Mouse (Mus musculus) liver, postnatal 0 days (tissue): ENCODE results near the gene Grik1. TPM values are rescaled to one million over a fixed set of nuclear protein-coding genes. Genes with fewer than 3 reads are reported as not detected.

Experiments
- ATAC-seq: fragments of 200-750 bp; cut with Nextera tagmentation; 2 replicates; pipeline ENCODE4 v1.8.0; 2017; ENCODE audit warnings: mild to moderate bottlenecking, moderate library complexity
- DNase-seq: peaks from one replicate; pipeline ENCODE4 v3.0.0-alpha.2; 2016
- H3K27ac ChIP-seq: fragments of 300-500 bp; sonication (generic); 2 replicates; pipeline ENCODE4 v1.5.1; 2014; ENCODE audit warnings: antibody characterized with exemption, moderate library complexity, mild to moderate bottlenecking, low read depth
- H3K27me3 ChIP-seq: fragments of 300-500 bp; sonication (generic); 2 replicates; pipeline ENCODE4 v1.6.1; 2014; ENCODE audit warnings: low read length, control low read depth, mixed read lengths; ENCODE audit not compliant: insufficient read depth
- H3K36me3 ChIP-seq: fragments of 300-500 bp; sonication (generic); replicated peaks from 2 replicates; pipeline ENCODE4 v1.6.1; 2014; ENCODE audit warnings: mild to moderate bottlenecking, control low read depth, low read length, moderate library complexity, mixed read lengths; ENCODE audit not compliant: insufficient read depth
- H3K4me1 ChIP-seq: fragments of 300-500 bp; sonication (generic); 2 replicates; pipeline ENCODE4 v1.6.1; 2014; ENCODE audit warnings: antibody characterized with exemption, mild to moderate bottlenecking, control low read depth; ENCODE audit not compliant: insufficient read depth
- H3K4me2 ChIP-seq: fragments of 300-500 bp; sonication (generic); 2 replicates; pipeline ENCODE4 v1.6.1; 2014; ENCODE audit warnings: low read depth, mild to moderate bottlenecking, low read length, moderate library complexity, mixed read lengths
- H3K4me3 ChIP-seq: fragments of 300-500 bp; sonication (generic); 2 replicates; pipeline ENCODE4 v1.5.1; 2014; ENCODE audit warnings: low read depth, low read length
- H3K9ac ChIP-seq: fragments of 300-500 bp; sonication (generic); replicated peaks from 2 replicates; pipeline ENCODE4 v1.6.1; 2014; ENCODE audit warnings: mild to moderate bottlenecking, moderate library complexity
- H3K9me3 ChIP-seq: fragments of 300-500 bp; sonication (generic); 2 replicates; pipeline ENCODE4 v1.6.1; 2016; ENCODE audit warnings: mild to moderate bottlenecking, control low read depth, low read length, mixed read lengths
- CTCF ChIP-seq: sonication (generic); IDR thresholded peaks from 2 replicates; pipeline ENCODE4 v1.5.1; 2016; ENCODE audit warnings: antibody characterized with exemption, low read depth
- EP300 ChIP-seq: IDR thresholded peaks from 2 replicates; pipeline ENCODE4 v1.6.1; 2016; ENCODE audit warnings: antibody characterized with exemption, low read depth, mild to moderate bottlenecking
- WGBS: fragments of 180-500 bp; shearing (Covaris S2); extraction: QIAGEN DNeasy Blood & Tissue Kit; methylation state at CpG from one replicate; pipeline ENCODE4 v1.1.7; 2014; ENCODE audit not compliant: insufficient replicate concordance; 5-methylcytosine and 5-hydroxymethylcytosine counted together
- polyA plus RNA-seq: library from polyadenylated mRNA; unstranded; fragments of >200 nt; fragmentation: Nextera tagmentation; extraction: Ambion mirVana; gene quantifications from 2 replicates; pipeline ENCODE4 v1.2.1, GENCODE M21; 2015

Grik1 gene
- polyA plus RNA-seq, 1 experiment from 2014 or later: not detected

DNA sequence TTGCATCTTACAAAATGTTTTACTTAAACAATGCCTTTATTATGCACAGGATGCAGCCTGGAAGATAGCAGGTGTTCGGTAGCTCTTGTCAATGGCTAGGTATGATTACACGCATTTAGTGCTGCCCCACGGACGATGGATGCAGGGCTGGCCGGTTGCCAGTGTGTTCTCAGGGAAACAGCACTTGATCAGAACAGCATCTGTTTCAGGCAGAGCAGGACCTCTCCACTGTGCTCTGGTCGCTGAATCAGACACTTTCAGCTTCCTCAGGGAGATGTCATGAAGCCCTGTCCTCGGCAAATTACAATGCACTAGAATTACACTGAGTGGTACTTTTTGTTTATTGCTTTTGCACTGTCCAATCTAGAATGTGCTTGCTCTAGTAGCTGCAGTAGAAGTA, 202.8 kb downstream of the Grik1 start:
- H3K36me3 ChIP-seq: no peaks in the 10 kb centered on the region
- TF ChIP-seq CTCF: no peak
- no peak for TF ChIP-seq EP300
- DNase-seq: no peak
- H3K4me2 ChIP-seq: no peak overlapping the region
- H3K9me3 ChIP-seq: no peaks in the 10 kb centered on the region
- no peak overlapping the region for H3K4me3 ChIP-seq
- no peaks in the 10 kb centered on the region for H3K27me3 ChIP-seq
- 81% methylated on average over 7 of the region's 7 CpGs for WGBS
- H3K27ac ChIP-seq: no peak overlapping the region
- no peaks in the 10 kb centered on the region for H3K4me1 ChIP-seq
- H3K9ac ChIP-seq: no peak overlapping the region
- ATAC-seq: no peak

DNA sequence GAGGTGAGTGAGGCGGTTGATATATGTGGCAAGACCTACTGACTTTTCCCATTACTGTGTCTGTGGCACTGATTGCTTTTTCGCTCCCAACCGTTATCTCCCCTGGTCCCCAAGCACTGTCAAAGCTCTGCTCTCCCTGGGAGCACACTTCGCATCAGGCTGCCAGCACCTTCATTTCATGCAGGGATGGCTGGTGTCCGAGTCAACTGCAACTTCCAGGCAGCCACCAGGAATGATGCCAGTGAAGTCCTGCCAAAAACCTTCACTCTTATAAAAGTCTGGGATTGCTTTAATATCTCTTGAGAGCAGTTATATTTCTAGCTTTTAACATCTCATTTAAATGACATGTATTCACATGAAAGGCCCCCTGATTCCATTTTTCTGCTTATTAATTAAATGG, 215.3 kb downstream of the Grik1 start:
- Histone ChIP-seq H3K4me2 (no peak overlapping the region), H3K27me3 (no peaks in the 10 kb centered on the region), H3K9ac (no peak overlapping the region), H3K4me3 (no peak overlapping the region), H3K9me3 (no peaks in the 10 kb centered on the region), H3K36me3 (no peaks in the 10 kb centered on the region), H3K27ac (no peak overlapping the region), H3K4me1 (no peaks in the 10 kb centered on the region)
- 63% methylated on average over 5 of the region's 5 CpGs for WGBS
- no peak for ATAC-seq
- DNase-seq: no peak
- no peak for TF ChIP-seq CTCF
- TF ChIP-seq EP300: no peak

DNA sequence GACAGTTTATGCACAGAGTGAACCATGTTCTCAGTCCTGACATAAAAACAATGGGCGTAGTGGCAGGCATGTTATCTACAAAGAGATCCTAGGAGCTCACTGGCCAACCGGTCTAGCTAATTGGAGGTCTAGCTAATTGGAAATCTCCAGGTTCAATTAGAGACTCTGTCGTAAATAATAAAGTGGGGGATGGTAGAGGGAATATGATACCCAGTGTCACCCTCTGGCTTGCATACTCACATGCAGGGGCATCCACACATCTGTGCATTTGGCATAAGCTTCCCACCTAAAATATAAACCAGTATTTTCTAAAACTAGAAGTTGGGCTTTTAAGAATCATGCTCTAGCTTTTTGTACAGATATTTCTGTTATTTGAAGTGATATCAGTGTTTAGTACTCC, 229.1 kb downstream of the Grik1 start:
- no peak for ATAC-seq
- Histone ChIP-seq H3K9ac (no peak overlapping the region), H3K4me2 (no peak overlapping the region), H3K27me3 (no peaks in the 10 kb centered on the region), H3K4me1 (no peaks in the 10 kb centered on the region), H3K27ac (no peak overlapping the region), H3K36me3 (no peaks in the 10 kb centered on the region), H3K9me3 (no peaks in the 10 kb centered on the region; the same call in 1 of the 2 replicates), H3K4me3 (no peak overlapping the region)
- TF ChIP-seq EP300 (no peak), CTCF (no peak)
- DNase-seq: no peak
- WGBS: 78% methylated on average over 3 of the region's 3 CpGs

DNA sequence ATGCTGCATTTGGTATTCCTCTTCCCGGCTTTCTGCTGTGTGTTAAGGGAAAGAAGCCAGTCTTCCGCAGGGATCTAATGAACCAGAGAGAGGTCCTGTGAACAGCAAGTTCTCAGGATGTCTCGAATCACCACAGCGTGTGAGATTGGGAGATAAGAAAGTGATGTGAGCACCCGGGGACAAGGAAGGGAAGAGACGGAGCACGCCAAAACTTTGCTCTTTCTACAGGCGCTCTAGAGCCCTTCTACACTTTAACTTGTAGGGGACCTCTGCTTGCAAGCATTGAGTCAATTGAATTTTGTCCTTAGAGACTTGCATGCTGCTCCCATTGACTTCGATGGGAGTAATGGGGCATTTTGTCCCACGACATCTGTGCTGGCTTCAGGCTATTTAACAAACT, 241.9 kb downstream of the Grik1 start:
- whole genome bisulfite sequencing: 72% methylated on average over 10 of the region's 10 CpGs

DNA sequence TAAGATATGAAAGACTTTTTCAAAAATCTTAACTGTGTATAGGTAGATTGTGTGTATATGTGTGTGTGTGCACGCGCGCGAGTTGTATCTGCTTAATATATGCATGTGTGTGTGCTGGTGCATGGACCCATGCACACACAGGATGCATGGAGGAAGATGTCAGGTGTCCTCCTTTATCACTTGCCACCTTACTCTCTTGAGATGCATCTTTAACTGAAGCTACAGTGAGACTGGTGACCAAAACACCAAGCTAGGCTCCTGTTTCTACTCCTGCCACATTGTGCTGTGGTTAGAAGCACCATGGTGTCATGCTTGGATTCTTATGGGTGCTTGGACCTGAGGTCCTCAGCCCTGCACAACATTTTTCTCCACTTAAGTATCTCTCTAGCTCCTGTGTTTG, 245.7 kb downstream of the Grik1 start:
- ATAC-seq (no peak), DNase-seq (no peak)
- no peaks in the 10 kb centered on the region for H3K9me3 ChIP-seq
- no peaks in the 10 kb centered on the region for H3K36me3 ChIP-seq
- 84% methylated on average over 4 of the region's 4 CpGs for WGBS
- H3K4me3 ChIP-seq: no peak overlapping the region
- no peak overlapping the region for H3K9ac ChIP-seq
- no peaks in the 10 kb centered on the region for H3K27me3 ChIP-seq
- no peaks in the 10 kb centered on the region for H3K4me1 ChIP-seq
- TF ChIP-seq CTCF (no peak), EP300 (no peak)
- H3K4me2 ChIP-seq: no peak overlapping the region
- no peak overlapping the region for H3K27ac ChIP-seq

More for the DNA sequence above, 241.9 kb downstream of the Grik1 start:
- no peak overlapping the region for H3K27ac ChIP-seq
- no peaks in the 10 kb centered on the region for H3K27me3 ChIP-seq
- DNase-seq (no peak), ATAC-seq (no peak)
- H3K4me2 ChIP-seq: no peak overlapping the region
- H3K4me1 ChIP-seq: no peaks in the 10 kb centered on the region
- no peak overlapping the region for H3K4me3 ChIP-seq
- no peaks in the 10 kb centered on the region for H3K9me3 ChIP-seq
- TF ChIP-seq EP300 (no peak), CTCF (no peak)
- H3K36me3 ChIP-seq: no peaks in the 10 kb centered on the region
- H3K9ac ChIP-seq: no peak overlapping the region

DNA sequence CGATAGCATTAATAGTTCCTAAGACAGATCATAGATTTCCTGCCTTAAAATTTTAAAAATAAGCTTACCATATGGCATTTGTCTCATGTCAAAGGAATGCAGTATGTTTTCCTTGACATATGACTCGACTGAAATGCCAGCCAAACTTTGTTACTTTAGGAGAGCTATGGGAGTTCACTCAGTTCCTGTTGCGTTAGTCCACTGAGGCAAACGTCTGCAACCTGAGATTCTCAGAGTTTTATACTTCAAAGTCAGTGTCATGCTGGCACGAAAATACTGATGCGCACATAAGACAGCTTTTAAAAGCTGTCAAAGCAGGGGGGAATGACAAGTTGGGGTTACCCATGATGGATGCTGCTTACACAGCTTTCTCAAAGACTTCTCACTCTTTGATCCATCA, 247.6 kb downstream of the Grik1 start:
- TF ChIP-seq CTCF: no peak
- TF ChIP-seq EP300: no peak
- no peak overlapping the region for H3K9ac ChIP-seq
- H3K9me3 ChIP-seq: no peaks in the 10 kb centered on the region
- H3K4me3 ChIP-seq: no peak overlapping the region
- ATAC-seq (no peak), DNase-seq (no peak)
- H3K4me2 ChIP-seq: no peak overlapping the region
- no peaks in the 10 kb centered on the region for H3K36me3 ChIP-seq
- H3K4me1 ChIP-seq: no peaks in the 10 kb centered on the region
- H3K27me3 ChIP-seq: no peaks in the 10 kb centered on the region
- 38% methylated on average over 6 of the region's 6 CpGs for WGBS
- no peak overlapping the region for H3K27ac ChIP-seq

DNA sequence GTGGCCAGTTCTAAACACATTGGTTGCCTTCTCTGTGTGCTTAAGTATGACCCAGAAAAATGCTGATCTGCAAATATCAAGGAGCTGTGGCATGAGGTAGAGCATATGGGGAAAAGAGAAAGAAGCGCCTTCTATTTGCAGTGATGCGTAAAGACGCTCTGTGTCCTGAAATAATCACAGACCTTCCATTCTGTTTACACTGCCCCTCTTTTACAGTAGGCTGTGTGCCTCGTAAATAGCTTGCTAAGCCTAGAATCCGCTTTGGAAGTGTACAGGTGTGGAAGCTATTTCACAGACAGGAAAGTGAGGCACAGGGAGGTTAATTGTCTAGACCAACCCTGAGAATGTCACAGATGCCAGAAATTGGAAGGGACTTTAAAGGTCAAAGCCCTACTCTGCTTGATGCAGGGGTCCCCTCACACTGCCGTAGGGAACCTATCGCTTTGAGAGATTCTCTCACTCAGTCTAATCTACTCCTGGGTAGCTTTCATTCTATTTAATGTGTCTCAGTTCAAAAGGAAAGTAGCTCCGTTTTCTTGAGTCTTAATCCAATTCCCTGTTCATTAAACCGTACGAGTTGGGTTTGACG, 251.5 kb downstream of the Grik1 start:
- Histone ChIP-seq H3K36me3 (no peaks in the 10 kb centered on the region), H3K27me3 (no peaks in the 10 kb centered on the region), H3K4me2 (no peak overlapping the region), H3K27ac (no peak overlapping the region), H3K4me3 (no peak overlapping the region), H3K9me3 (no peaks in the 10 kb centered on the region), H3K4me1 (no peaks in the 10 kb centered on the region), H3K9ac (no peak overlapping the region)
- DNase-seq (no peak), ATAC-seq (no peak)
- 74% methylated on average over 11 of the region's 11 CpGs for WGBS
- TF ChIP-seq CTCF: no peak
- no peak for TF ChIP-seq EP300
